Mouse (Mus musculus) c-Kit-positive CD71-positive TER-119-negative erythroid progenitor cells, embryonic 14.5 days (primary cell): ENCODE results near the gene Tmem125.
"Not testable (repeated sequence)": the region's sequence is repeated elsewhere in the genome, so short reads cannot be mapped to it uniquely, and the experiment has no call there.

ENCODE experiments used
- DNase-seq: peaks from one replicate; pipeline ENCODE4 v3.0.0-alpha.2; 2013; ENCODE audit warnings: low read depth

Tmem125 gene

GRCm38 (mm10) chr4:118535610-118536009, 8.2 kb downstream of the Tmem125 start:
- no peak for DNase-seq

GRCm38 (mm10) chr4:118533605-118534004, 10.2 kb downstream of the Tmem125 start:
- no peak for DNase-seq

GRCm38 (mm10) chr4:118533156-118533555, 10.7 kb downstream of the Tmem125 start:
- no peak for DNase-seq

- no peak for DNase-seq
These were observed 11.2 kb downstream of the Tmem125 start for GRCm38 (mm10) chr4:118532663-118533062.

GRCm38 (mm10) chr4:118527720-118528119, 16.1 kb downstream of the Tmem125 start:
- no peak for DNase-seq

- no peak for DNase-seq
These were observed 16.5 kb downstream of the Tmem125 start for GRCm38 (mm10) chr4:118527335-118527681.

GRCm38 (mm10) chr4:118526408-118527334, 17.2 kb downstream of the Tmem125 start, which contains the start of gene 2610528J11Rik:
2610528J11Rik (plus strand) TSS chr4:118526999.
- DNase-seq: no peak

- no peak for DNase-seq
These were observed 18.1 kb downstream of the Tmem125 start for GRCm38 (mm10) chr4:118525779-118526178.

- no peak for DNase-seq
These were observed 19.9 kb downstream of the Tmem125 start for GRCm38 (mm10) chr4:118523976-118524375.

GRCm38 (mm10) chr4:118522248-118522647, 21.6 kb downstream of the Tmem125 start:
- DNase-seq: no peak

- no peak for DNase-seq
These were observed 25.6 kb downstream of the Tmem125 start for GRCm38 (mm10) chr4:118518208-118518607.

GRCm38 (mm10) chr4:118517497-118518146, 26.2 kb downstream of the Tmem125 start:
- DNase-seq: no peak

GRCm38 (mm10) chr4:118516699-118517496, 26.9 kb downstream of the Tmem125 start:
- peak; percentile 16 for DNase-seq

- DNase-seq: no peak
These were observed 34.8 kb downstream of the Tmem125 start for GRCm38 (mm10) chr4:118509050-118509449.

- DNase-seq: not testable (repeated sequence)
These were observed 36.7 kb downstream of the Tmem125 start for GRCm38 (mm10) chr4:118507171-118507570.

- no peak for DNase-seq
These were observed 38.3 kb downstream of the Tmem125 start for GRCm38 (mm10) chr4:118505551-118505950.

- DNase-seq: no peak
These were observed 43.1 kb downstream of the Tmem125 start for GRCm38 (mm10) chr4:118500792-118501191.

GRCm38 (mm10) chr4:118500171-118500724, 43.6 kb downstream of the Tmem125 start:
- no peak for DNase-seq
